Mouse (Mus musculus): Measurements from ENCODE around the gene Ccdc152. TPM values are rescaled to one million over a fixed set of nuclear protein-coding genes. Genes with fewer than 3 reads are reported as not detected.

The Ccdc152 gene
- polyA plus RNA-seq, 1 experiment: not detected

DNA sequence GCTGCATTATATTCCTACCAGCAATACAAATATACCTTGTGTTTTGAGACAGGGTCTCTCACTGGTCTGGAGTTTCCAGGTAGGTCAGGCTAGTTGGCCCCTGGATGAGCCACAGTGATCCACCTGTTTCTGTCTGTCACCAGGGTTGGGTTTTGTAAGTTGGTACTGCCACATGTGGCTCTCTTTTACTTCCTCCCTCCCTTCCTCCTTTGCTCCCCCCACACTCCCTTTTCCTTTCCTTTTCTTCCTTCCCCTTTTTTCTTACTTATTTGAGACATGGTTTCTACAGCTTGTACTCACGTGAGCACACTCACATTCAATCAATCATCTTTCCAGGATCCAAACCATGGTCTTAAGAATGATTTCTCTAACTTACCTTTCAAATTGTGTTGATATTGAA, 9.8 kb downstream of the Ccdc152 start:
- Histone ChIP-seq H3K79me3 (ENCODE audit: low read depth) (no peaks in the 10 kb centered on the region), H3ac (ENCODE audit: control insufficient read depth, insufficient read length, low read depth) (no peak overlapping the region), H3K79me2 (ENCODE audit: control insufficient read depth, insufficient read depth) (no peaks in the 10 kb centered on the region), H3K27me3 (ENCODE audit: control insufficient read depth, insufficient read depth, insufficient read length) (no peaks in the 10 kb centered on the region), H3K4me3 (ENCODE audit: insufficient read depth, poor library complexity, severe bottlenecking) (no peak overlapping the region), H3K36me3 (ENCODE audit: control insufficient read depth, insufficient read depth) (no peaks in the 10 kb centered on the region)
- TF ChIP-seq CEBPB (IDR thresholded peaks at IDR 0.05; ENCODE audit: low read depth): no peak
- TF ChIP-seq USF1 (IDR thresholded peaks at IDR 0.05; ENCODE audit: low read depth): no peak
- no peak for TF ChIP-seq MAX (IDR thresholded peaks at IDR 0.05)
- TF ChIP-seq MYOG (IDR thresholded peaks at IDR 0.05; ENCODE audit: control insufficient read depth, extremely low read depth, insufficient read length): no peak
- TF ChIP-seq MYOD1 (IDR thresholded peaks at IDR 0.05; ENCODE audit: control insufficient read depth, insufficient read length, low read depth): no peak
- TF ChIP-seq FOSL1 (IDR thresholded peaks at IDR 0.05; ENCODE audit: insufficient read depth, low read length, poor library complexity, severe bottlenecking): no peak
- no peak for TF ChIP-seq CTCF (IDR thresholded peaks at IDR 0.05; ENCODE audit: control insufficient read depth, insufficient read depth, insufficient read length)

DNA sequence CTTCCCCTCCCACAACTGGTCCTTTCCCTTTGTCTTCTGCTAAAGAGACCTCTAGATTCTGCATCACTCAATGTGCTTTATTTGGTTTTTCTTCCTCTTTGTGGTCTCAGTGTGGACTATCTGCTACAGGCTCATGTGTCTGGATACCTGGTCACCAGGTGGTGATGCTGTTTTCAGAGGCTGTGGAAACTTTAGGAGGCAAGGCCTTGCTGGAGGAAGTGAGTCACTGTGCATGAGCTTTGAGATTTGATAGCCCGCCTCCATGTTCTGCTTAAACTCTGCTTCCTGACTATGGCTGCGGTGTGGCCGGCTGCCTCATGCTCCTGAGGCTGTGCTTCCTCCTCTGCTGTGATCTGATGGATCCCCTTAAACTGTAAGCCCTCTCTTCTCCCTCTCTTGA, 12.9 kb downstream of the Ccdc152 start:
- no peak overlapping the region for H3ac ChIP-seq (ENCODE audit: control insufficient read depth, insufficient read length, low read depth)
- no peak for TF ChIP-seq USF1 (IDR thresholded peaks at IDR 0.05; ENCODE audit: low read depth)
- TF ChIP-seq MYOG (IDR thresholded peaks at IDR 0.05; ENCODE audit: control insufficient read depth, extremely low read depth, insufficient read length): no peak
- no peak for TF ChIP-seq MAX (IDR thresholded peaks at IDR 0.05)
- TF ChIP-seq CEBPB (IDR thresholded peaks at IDR 0.05; ENCODE audit: low read depth): no peak
- no peaks in the 10 kb centered on the region for H3K36me3 ChIP-seq (ENCODE audit: control insufficient read depth, insufficient read depth)
- no peaks in the 10 kb centered on the region for H3K27me3 ChIP-seq (ENCODE audit: control insufficient read depth, insufficient read depth, insufficient read length)
- no peaks in the 10 kb centered on the region for H3K79me2 ChIP-seq (ENCODE audit: control insufficient read depth, insufficient read depth)
- H3K4me3 ChIP-seq (ENCODE audit: insufficient read depth, poor library complexity, severe bottlenecking): no peak overlapping the region
- no peaks in the 10 kb centered on the region for H3K79me3 ChIP-seq (ENCODE audit: low read depth)

GRCm38 (mm10) chr15:3286032-3286431, 17.3 kb downstream of the Ccdc152 start:
- H3K79me3 ChIP-seq (ENCODE audit: low read depth): no peaks in the 10 kb centered on the region
- no peaks in the 10 kb centered on the region for H3K79me2 ChIP-seq (ENCODE audit: control insufficient read depth, insufficient read depth)
- no peaks in the 10 kb centered on the region for H3K36me3 ChIP-seq (ENCODE audit: control insufficient read depth, insufficient read depth)
- no peak overlapping the region for H3ac ChIP-seq (ENCODE audit: control insufficient read depth, insufficient read length, low read depth)
- no peaks in the 10 kb centered on the region for H3K27me3 ChIP-seq (ENCODE audit: control insufficient read depth, insufficient read depth, insufficient read length)
- no peak for TF ChIP-seq MYOD1 (IDR thresholded peaks at IDR 0.05; ENCODE audit: control insufficient read depth, insufficient read length, low read depth)
- TF ChIP-seq MYOG (IDR thresholded peaks at IDR 0.05; ENCODE audit: control insufficient read depth, extremely low read depth, insufficient read length): no peak
- no peak for TF ChIP-seq USF1 (IDR thresholded peaks at IDR 0.05; ENCODE audit: low read depth)
- TF ChIP-seq FOSL1 (IDR thresholded peaks at IDR 0.05; ENCODE audit: insufficient read depth, low read length, poor library complexity, severe bottlenecking): no peak
- no peak for TF ChIP-seq MAX (IDR thresholded peaks at IDR 0.05)
- no peak overlapping the region for H3K4me3 ChIP-seq (ENCODE audit: insufficient read depth, poor library complexity, severe bottlenecking)

GRCm38 (mm10) chr15:3281737-3282136, 21.6 kb downstream of the Ccdc152 start:
- no peaks in the 10 kb centered on the region for H3K79me3 ChIP-seq (ENCODE audit: low read depth)
- TF ChIP-seq CTCF (IDR thresholded peaks at IDR 0.05; ENCODE audit: control insufficient read depth, insufficient read depth, insufficient read length) (no peak), CEBPB (IDR thresholded peaks at IDR 0.05; ENCODE audit: low read depth) (no peak), USF1 (IDR thresholded peaks at IDR 0.05; ENCODE audit: low read depth) (no peak), MAX (IDR thresholded peaks at IDR 0.05) (no peak), MYOG (IDR thresholded peaks at IDR 0.05; ENCODE audit: control insufficient read depth, extremely low read depth, insufficient read length) (no peak), FOSL1 (IDR thresholded peaks at IDR 0.05; ENCODE audit: insufficient read depth, low read length, poor library complexity, severe bottlenecking) (no peak), MYOD1 (IDR thresholded peaks at IDR 0.05; ENCODE audit: control insufficient read depth, insufficient read length, low read depth) (no peak)
- no peak overlapping the region for H3K4me3 ChIP-seq (ENCODE audit: insufficient read depth, poor library complexity, severe bottlenecking)
- H3K79me2 ChIP-seq (ENCODE audit: control insufficient read depth, insufficient read depth): no peaks in the 10 kb centered on the region
- H3ac ChIP-seq (ENCODE audit: control insufficient read depth, insufficient read length, low read depth): no peak overlapping the region
- H3K36me3 ChIP-seq (ENCODE audit: control insufficient read depth, insufficient read depth): no peaks in the 10 kb centered on the region
- H3K27me3 ChIP-seq (ENCODE audit: control insufficient read depth, insufficient read depth, insufficient read length): peaks cover 3% of the 10 kb centered on the region

DNA sequence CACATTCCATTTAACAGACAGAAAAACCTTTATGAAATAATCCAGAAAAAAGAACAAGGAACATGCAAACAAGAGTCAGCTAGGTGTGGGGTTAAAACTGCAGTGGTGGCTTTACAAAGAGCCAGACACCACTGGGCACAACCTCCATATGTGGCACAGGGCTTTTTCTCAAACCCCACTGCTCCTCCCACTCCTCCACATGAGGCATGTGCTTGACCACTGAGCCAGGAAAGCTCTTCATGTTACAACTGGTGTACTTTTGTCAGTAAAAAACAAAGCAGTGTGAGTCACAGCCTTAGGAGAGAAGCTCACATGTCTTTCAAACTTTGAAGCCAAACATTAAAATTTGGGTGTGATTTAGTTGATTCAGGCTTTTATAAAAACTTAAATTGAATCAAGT, 22.1 kb downstream of the Ccdc152 start:
- H3K27me3 ChIP-seq (ENCODE audit: control insufficient read depth, insufficient read depth, insufficient read length): peaks cover 3% of the 10 kb centered on the region
- H3K4me3 ChIP-seq (ENCODE audit: insufficient read depth, poor library complexity, severe bottlenecking): no peak overlapping the region
- no peaks in the 10 kb centered on the region for H3K36me3 ChIP-seq (ENCODE audit: control insufficient read depth, insufficient read depth)
- H3K79me2 ChIP-seq (ENCODE audit: control insufficient read depth, insufficient read depth): no peaks in the 10 kb centered on the region
- no peaks in the 10 kb centered on the region for H3K79me3 ChIP-seq (ENCODE audit: low read depth)
- no peak overlapping the region for H3ac ChIP-seq (ENCODE audit: control insufficient read depth, insufficient read length, low read depth)
- TF ChIP-seq FOSL1 (IDR thresholded peaks at IDR 0.05; ENCODE audit: insufficient read depth, low read length, poor library complexity, severe bottlenecking) (no peak), MAX (IDR thresholded peaks at IDR 0.05) (peak; percentile 30)

GRCm38 (mm10) chr15:3279242-3279641, 24.1 kb downstream of the Ccdc152 start:
- H3K79me2 ChIP-seq (ENCODE audit: control insufficient read depth, insufficient read depth): no peaks in the 10 kb centered on the region
- H3K4me3 ChIP-seq (ENCODE audit: insufficient read depth, poor library complexity, severe bottlenecking): no peak overlapping the region
- no peaks in the 10 kb centered on the region for H3K79me3 ChIP-seq (ENCODE audit: low read depth)
- peaks cover 3% of the 10 kb centered on the region for H3K27me3 ChIP-seq (ENCODE audit: control insufficient read depth, insufficient read depth, insufficient read length)
- no peak for TF ChIP-seq CTCF (IDR thresholded peaks at IDR 0.05; ENCODE audit: control insufficient read depth, insufficient read depth, insufficient read length)
- no peak for TF ChIP-seq FOSL1 (IDR thresholded peaks at IDR 0.05; ENCODE audit: insufficient read depth, low read length, poor library complexity, severe bottlenecking)
- TF ChIP-seq MYOD1 (IDR thresholded peaks at IDR 0.05; ENCODE audit: control insufficient read depth, insufficient read length, low read depth): no peak
- TF ChIP-seq MAX (IDR thresholded peaks at IDR 0.05): no peak
- TF ChIP-seq CEBPB (IDR thresholded peaks at IDR 0.05; ENCODE audit: low read depth): no peak
- no peak overlapping the region for H3ac ChIP-seq (ENCODE audit: control insufficient read depth, insufficient read length, low read depth)
- no peaks in the 10 kb centered on the region for H3K36me3 ChIP-seq (ENCODE audit: control insufficient read depth, insufficient read depth)
